Mouse (Mus musculus) kidney, adult 11 months (tissue): ENCODE data around the gene Chaf1a.

Source experiments
- DNase-seq: peaks from one replicate; pipeline ENCODE4 v3.0.0; 2022

Chaf1a gene

DNA sequence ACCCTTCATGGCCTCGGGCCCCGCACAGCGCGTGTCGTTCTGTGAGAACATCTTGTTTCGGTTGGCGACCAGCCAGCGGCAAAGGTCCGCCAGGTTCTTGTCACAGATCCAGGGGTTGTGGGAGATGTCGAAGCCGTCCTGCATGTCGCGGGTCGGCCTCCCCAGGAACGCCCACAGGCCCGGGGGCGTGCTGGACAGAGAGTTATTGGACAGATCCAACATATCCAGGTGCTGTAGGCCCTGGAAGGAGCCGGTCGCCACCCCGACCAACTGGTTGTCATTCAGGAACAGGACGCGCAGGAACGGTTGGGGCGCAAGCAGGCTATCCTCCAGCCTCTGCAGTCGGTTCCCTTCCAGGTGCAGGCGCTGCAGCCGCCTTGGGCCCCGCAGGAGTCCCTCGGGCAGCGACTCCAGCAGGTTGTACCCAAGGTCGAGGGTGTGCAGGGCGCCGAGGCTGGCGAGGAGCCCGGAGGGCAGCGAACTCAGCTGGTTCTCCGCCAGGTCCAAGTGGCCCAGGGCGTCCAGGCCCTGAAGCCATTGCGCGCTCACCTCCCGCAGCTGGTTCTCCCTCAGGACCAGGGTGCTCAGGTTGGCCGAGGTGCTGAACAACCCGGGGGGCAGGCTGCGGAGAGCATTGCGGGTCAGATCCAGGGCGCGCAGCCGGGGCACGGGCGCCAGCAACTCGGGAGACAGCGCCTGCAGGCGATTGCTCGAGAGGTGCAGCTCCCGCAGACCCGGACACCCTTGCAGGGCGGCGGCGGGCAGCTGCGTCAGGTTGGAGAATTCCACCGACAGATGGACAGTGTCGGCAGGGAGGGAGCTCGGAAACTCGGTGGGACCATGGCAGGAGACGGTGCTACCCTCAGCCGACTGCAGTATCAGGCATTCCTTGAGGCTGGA lies 80.0 kb downstream of the Chaf1a start:
- peak; percentile 87 for DNase-seq

- DNase-seq, result no peak
These were observed 81.6 kb downstream of the Chaf1a start, which contains the start of gene Lrg1 for GRCm38 (mm10) chr17:56121826-56122225. Gene Lrg1 (minus strand): TSS chr17:56122001.
